Mouse (Mus musculus) MEL (cell line): ENCODE measurements around the gene Rcc1. TPM values are rescaled to one million over a fixed set of nuclear protein-coding genes. Genes with fewer than 3 reads are reported as not detected.
"Not testable (repeated sequence)": the region's sequence is repeated elsewhere in the genome, so short reads cannot be mapped to it uniquely, and the experiment has no call there.

Experiments
- DNase-seq: peaks from one replicate; pipeline ENCODE4 v3.0.0; 2011; ENCODE audit warnings: low read depth, low spot score
- H3K27ac ChIP-seq: 2 replicates; pipeline ENCODE4 v1.5.1; 2012; ENCODE audit warnings: low read depth, mild to moderate bottlenecking, control low read depth, low read length, moderate library complexity; ENCODE audit not compliant: control insufficient read depth
- H3K27me3 ChIP-seq, 2 experiments: fragments of 150-350 bp in 1 of 2; sonication (generic) in 1 of 2; 2 replicates each; pipeline ENCODE4 v1.6.1; 2012; ENCODE audit warnings: low read length in 2 of 2, mild to moderate bottlenecking in 2 of 2, improper control_type of control experiment in 1 of 2, moderate library complexity in 1 of 2; ENCODE audit not compliant: insufficient read depth in 2 of 2, control insufficient read depth in 1 of 2
- H3K36me3 ChIP-seq, 2 experiments: 2 replicates each; pipeline ENCODE4 v1.6.1; 2012 to 2014; ENCODE audit warnings: low read length in 2 of 2, improper control_type of control experiment in 1 of 2, inconsistent platforms in 1 of 2, mild to moderate bottlenecking in 1 of 2; ENCODE audit not compliant: insufficient read depth in 2 of 2, control insufficient read depth in 1 of 2
- H3K4me1 ChIP-seq, 2 experiments: fragments of 150-350 bp in 1 of 2; sonication (generic) in 1 of 2; 2 replicates each; pipeline ENCODE4 v1.6.1; 2012; ENCODE audit warnings: low read length in 2 of 2, improper control_type of control experiment in 1 of 2, mild to moderate bottlenecking in 1 of 2; ENCODE audit not compliant: insufficient read depth in 2 of 2, control insufficient read depth in 1 of 2
- H3K4me3 ChIP-seq, 2 experiments: fragments of 150-350 bp in 1 of 2; sonication (generic) in 1 of 2; 2 replicates each; pipeline ENCODE4 v1.5.1; 2012; ENCODE audit warnings: low read depth in 2 of 2, low read length in 2 of 2, mild to moderate bottlenecking in 2 of 2, moderate library complexity in 2 of 2, control low read depth in 1 of 2, improper control_type of control experiment in 1 of 2; ENCODE audit not compliant: control insufficient read depth in 1 of 2, insufficient read depth in 1 of 2
- H3K79me2 ChIP-seq: 2 replicates; pipeline ENCODE4 v1.6.1; 2012; ENCODE audit warnings: mild to moderate bottlenecking, low read length, moderate library complexity; ENCODE audit not compliant: control insufficient read depth, poor library complexity, insufficient read depth
- H3K9ac ChIP-seq: 2 replicates; pipeline ENCODE4 v1.6.1; 2012; ENCODE audit warnings: low read depth, mild to moderate bottlenecking, control low read depth, low read length, moderate library complexity; ENCODE audit not compliant: control insufficient read depth, poor library complexity, severe bottlenecking
- H3K9me3 ChIP-seq: fragments of 150-350 bp; sonication (generic); replicated peaks from 2 replicates; pipeline ENCODE4 v1.6.1; 2012; ENCODE audit warnings: mild to moderate bottlenecking, low read length, improper control_type of control experiment, moderate library complexity; ENCODE audit not compliant: insufficient read depth
- CHD1 ChIP-seq: IDR thresholded peaks from 2 replicates; pipeline ENCODE4 v1.6.1; 2012; ENCODE audit warnings: low read depth, mild to moderate bottlenecking, inconsistent platforms, low read length, improper control_type of control experiment
- CTCF ChIP-seq, 3 experiments: IDR thresholded peaks in 2 of 3; conservative IDR thresholded peaks in 1 of 3; 2 replicates each; pipeline ENCODE4 v1.5.1; 2011 to 2012; ENCODE audit warnings: low read length in 3 of 3, low read depth in 2 of 3, mild to moderate bottlenecking in 2 of 3, improper control_type of control experiment in 1 of 3, inconsistent platforms in 1 of 3, mixed read lengths in 1 of 3, moderate library complexity in 1 of 3; ENCODE audit not compliant: control insufficient read depth in 1 of 3, insufficient read depth in 1 of 3, poor library complexity in 1 of 3, severe bottlenecking in 1 of 3
- ETS1 ChIP-seq: IDR thresholded peaks from 2 replicates; pipeline ENCODE4 v1.6.1; 2012; ENCODE audit warnings: low read depth, mild to moderate bottlenecking, inconsistent platforms, low read length, improper control_type of control experiment, moderate library complexity
- GABPA ChIP-seq: IDR thresholded peaks from 2 replicates; pipeline ENCODE4 v1.6.1; 2012; ENCODE audit warnings: low read depth, mild to moderate bottlenecking, inconsistent platforms, low read length, improper control_type of control experiment, moderate library complexity
- GATA1 ChIP-seq: IDR thresholded peaks from 2 replicates; pipeline ENCODE4 v1.6.1; 2011; ENCODE audit warnings: low read depth, low read length, improper control_type of control experiment
- HCFC1 ChIP-seq: IDR thresholded peaks from 2 replicates; pipeline ENCODE4 v1.6.1; 2012; ENCODE audit warnings: low read depth, mild to moderate bottlenecking, inconsistent platforms, low read length, improper control_type of control experiment, moderate library complexity
- MAZ ChIP-seq: IDR thresholded peaks from 2 replicates; pipeline ENCODE4 v1.6.1; 2012; ENCODE audit warnings: low read depth, mild to moderate bottlenecking, inconsistent platforms, low read length, improper control_type of control experiment
- MXI1 ChIP-seq: IDR thresholded peaks from 2 replicates; pipeline ENCODE4 v1.6.1; 2011; ENCODE audit warnings: mild to moderate bottlenecking, low read depth, low read length, improper control_type of control experiment
- POLR2AphosphoS5 ChIP-seq: IDR thresholded peaks from 2 replicates; pipeline ENCODE4 v1.6.1; 2012; ENCODE audit warnings: low read depth, borderline replicate concordance, mild to moderate bottlenecking, inconsistent platforms, low read length, moderate library complexity, mixed read lengths
- RAD21 ChIP-seq: IDR thresholded peaks from 2 replicates; pipeline ENCODE4 v1.6.1; 2011; ENCODE audit warnings: mild to moderate bottlenecking, low read depth, low read length, improper control_type of control experiment
- SMC3 ChIP-seq: IDR thresholded peaks from 2 replicates; pipeline ENCODE4 v1.6.1; 2011; ENCODE audit warnings: low read depth, low read length, improper control_type of control experiment
- TCF12 ChIP-seq: IDR thresholded peaks from 2 replicates; pipeline ENCODE4 v1.6.1; 2014; ENCODE audit warnings: low read depth, mild to moderate bottlenecking, inconsistent platforms, low read length, improper control_type of control experiment, moderate library complexity
- UBTF ChIP-seq: IDR thresholded peaks from 2 replicates; pipeline ENCODE4 v1.6.1; 2012; ENCODE audit warnings: low read depth, mild to moderate bottlenecking, inconsistent platforms, low read length, improper control_type of control experiment, moderate library complexity, borderline replicate concordance; ENCODE audit not compliant: insufficient read depth
- USF2 ChIP-seq, 2 experiments: IDR thresholded peaks; 2 replicates each; pipeline ENCODE4 v1.6.1; 2011 to 2012; ENCODE audit warnings: improper control_type of control experiment in 2 of 2, low read length in 2 of 2, borderline replicate concordance in 1 of 2, inconsistent platforms in 1 of 2, low read depth in 1 of 2, mild to moderate bottlenecking in 1 of 2; ENCODE audit not compliant: insufficient read depth in 1 of 2
- polyA plus RNA-seq, 2 experiments: library from polyadenylated mRNA; stranded (reverse) in 1 of 2; unstranded in 1 of 2; fragments of >175 nt in 1 of 2; fragments of >200 nt in 1 of 2; gene quantifications; 2 replicates each; pipeline versions ENCODE4 v1.2.1 to v1.2.4; 2012; ENCODE audit warnings: low replicate concordance in 2 of 2, low read depth in 1 of 2; ENCODE audit not compliant: insufficient read length in 2 of 2, insufficient read depth in 1 of 2, missing spikeins in 1 of 2
- total RNA-seq: library from RNA; depleted of rRNA; stranded (reverse); fragments of 300-350 nt; gene quantifications from 2 replicates; pipeline ENCODE4 v1.2.3, GENCODE M21; 2012; rRNA removed

The Rcc1 gene
- total and polyA plus RNA-seq, 3 experiments: 83.6 to 186 (median 147) TPM

DNA sequence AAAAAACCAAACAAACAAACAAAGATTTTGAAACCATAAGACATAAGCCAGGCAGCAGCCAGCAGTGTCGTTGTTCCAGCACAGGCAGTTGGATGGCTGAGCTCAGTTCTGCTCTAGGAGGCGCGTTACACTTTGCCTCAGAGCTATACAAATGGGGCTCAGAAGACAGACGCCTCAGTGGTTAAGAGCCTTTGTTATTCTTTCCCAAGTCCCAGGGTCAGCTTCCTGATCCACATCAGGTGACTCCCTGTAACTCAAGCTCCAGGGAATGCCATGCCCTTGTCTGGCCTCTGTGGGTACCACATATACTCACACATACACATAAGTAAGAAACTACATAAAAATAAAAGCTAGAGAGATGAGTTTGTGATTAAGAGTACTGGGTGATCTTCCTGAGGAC lies 62.3 kb downstream of the Rcc1 start:
- H3K9ac ChIP-seq: no peak overlapping the region
- TF ChIP-seq UBTF (no peak), SMC3 (no peak), MAZ (no peak), USF2 (IDR thresholded peaks at IDR 0.05; ENCODE audit: borderline replicate concordance in 1 of 2, insufficient read depth in 1 of 2, low read depth in 1 of 2, low read length in 2 of 2) (no peak), GABPA (no peak), ETS1 (no peak), GATA1 (no peak), TCF12 (no peak), RAD21 (no peak), CTCF (IDR thresholded peaks at IDR 0.05 in 2 of 3, conservative IDR thresholded peaks at IDR 0.05 in 1 of 3; ENCODE audit: control insufficient read depth in 1 of 3, insufficient read depth in 1 of 3, low read depth in 2 of 3, low read length in 3 of 3, poor library complexity in 1 of 3, severe bottlenecking in 1 of 3) (no peak), POLR2AphosphoS5 (no peak), HCFC1 (no peak), MXI1 (no peak), CHD1 (no peak)
- H3K27ac ChIP-seq: no peak overlapping the region
- H3K79me2 ChIP-seq: no peaks in the 10 kb centered on the region
- H3K27me3 ChIP-seq: no peaks in the 10 kb centered on the region
- no peaks in the 10 kb centered on the region for H3K9me3 ChIP-seq
- no peak overlapping the region for H3K4me3 ChIP-seq
- DNase-seq: no peak
- H3K4me1 ChIP-seq: no peaks in the 10 kb centered on the region
- peaks cover 0 to 11% of the 10 kb centered on the region in 2 experiments; a peak in 2 of 4 replicates for H3K36me3 ChIP-seq

DNA sequence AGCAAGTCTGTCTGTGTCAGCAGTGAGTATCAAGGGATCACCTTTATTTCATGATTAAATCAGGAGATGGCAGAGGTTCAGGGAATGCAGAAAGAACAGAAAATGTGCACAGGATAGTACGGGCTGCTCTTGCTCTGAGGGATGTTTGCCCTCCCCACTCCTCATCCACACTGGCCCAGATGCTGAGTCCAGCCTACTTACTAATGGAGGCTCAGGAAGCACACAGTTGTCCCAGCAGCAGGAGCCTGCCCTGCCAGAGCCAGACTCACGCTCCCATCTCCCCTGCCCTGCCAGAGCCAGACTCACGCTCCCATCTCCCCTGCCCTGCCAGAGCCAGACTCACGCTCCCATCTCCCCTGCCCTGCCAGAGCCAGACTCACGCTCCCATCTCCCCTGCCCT lies 64.6 kb downstream of the Rcc1 start:
- H3K27ac ChIP-seq, H3K9me3 ChIP-seq, H3K9ac ChIP-seq, H3K4me3 ChIP-seq, DNase-seq, H3K4me1 ChIP-seq, H3K79me2 ChIP-seq, H3K27me3 ChIP-seq: not testable (repeated sequence)
- peaks cover 0 to 16% of the 10 kb centered on the region in 2 experiments; a peak in 2 of 4 replicates for H3K36me3 ChIP-seq

Other genes with a start within 250 kb of the Rcc1 start
- gene Oprd1, start 209.1 kb downstream of the Rcc1 start, total RNA-seq: not detected in 2 replicates
- under 1 TPM in 1 of 2 experiments, not detected in 1; 0.01 TPM for gene Oprd1, start 209.1 kb downstream of the Rcc1 start, polyA plus RNA-seq
- gene Ythdf2, start 141.3 kb downstream of the Rcc1 start, total RNA-seq: 78.2 and 80.4 TPM in 2 replicates
- 100 to 1,000 TPM; 103 to 979 TPM for gene Ythdf2, start 141.3 kb downstream of the Rcc1 start, polyA plus RNA-seq
- 9.9 and 12.0 TPM in 2 replicates for gene Gmeb1, start 92.0 kb downstream of the Rcc1 start, total RNA-seq
- 10 to 100 TPM in 1 of 2 experiments, not detected in 1; 29.6 TPM for gene Gmeb1, start 92.0 kb downstream of the Rcc1 start, polyA plus RNA-seq
- 56.7 and 62.6 TPM in 2 replicates for gene Taf12, start 79.2 kb downstream of the Rcc1 start, total RNA-seq
- 10 to 100 TPM in 1 of 2 experiments, not detected in 1; 76.4 TPM for gene Taf12, start 79.2 kb downstream of the Rcc1 start, polyA plus RNA-seq
- gene Rab42, start 50.2 kb downstream of the Rcc1 start, total RNA-seq: 0.52 and 0.85 TPM in 2 replicates
- gene Rab42, start 50.2 kb downstream of the Rcc1 start, polyA plus RNA-seq: under 1 TPM in 1 of 2 experiments, not detected in 1; 0.40 TPM
- 110 and 117 TPM in 2 replicates for gene Trnau1ap, start 24.1 kb downstream of the Rcc1 start, total RNA-seq
- gene Trnau1ap, start 24.1 kb downstream of the Rcc1 start, polyA plus RNA-seq: 100 to 1,000 TPM in 1 of 2 experiments, not detected in 1; 102 TPM
- gene Phactr4, start 68.9 kb upstream of the Rcc1 start, total RNA-seq: 5.6 and 7.2 TPM in 2 replicates
- gene Phactr4, start 68.9 kb upstream of the Rcc1 start, polyA plus RNA-seq: 10 to 100 TPM; 28.7 to 79.5 TPM
- gene Med18, start 110.3 kb upstream of the Rcc1 start, total RNA-seq: 26.8 and 32.9 TPM in 2 replicates
- 10 to 100 TPM in 1 of 2 experiments, not detected in 1; 13.4 TPM for gene Med18, start 110.3 kb upstream of the Rcc1 start, polyA plus RNA-seq
- gene Sesn2, start 156.9 kb upstream of the Rcc1 start, total RNA-seq: 9.6 and 38.3 TPM in 2 replicates
- gene Sesn2, start 156.9 kb upstream of the Rcc1 start, polyA plus RNA-seq: 10 to 100 TPM in 1 of 2 experiments, not detected in 1; 27.5 TPM
- gene Atpif1, start 180.1 kb upstream of the Rcc1 start, total RNA-seq: 492 and 730 TPM in 2 replicates
- 100 to 1,000 TPM in 1 of 2 experiments, not detected in 1; 566 TPM for gene Atpif1, start 180.1 kb upstream of the Rcc1 start, polyA plus RNA-seq
- 110 and 115 TPM in 2 replicates for gene Dnajc8, start 181.9 kb upstream of the Rcc1 start, total RNA-seq
- gene Dnajc8, start 181.9 kb upstream of the Rcc1 start, polyA plus RNA-seq: 100 to 1,000 TPM in 1 of 2 experiments, not detected in 1; 246 TPM
- not detected in 2 replicates for gene Ptafr, start 210.5 kb upstream of the Rcc1 start, total RNA-seq
- gene Ptafr, start 210.5 kb upstream of the Rcc1 start, polyA plus RNA-seq: under 1 TPM in 1 of 2 experiments, not detected in 1; 0.06 TPM